Comparison of ENCODE assay signal across 28 mouse cellular contexts in the genomic region with DNA sequence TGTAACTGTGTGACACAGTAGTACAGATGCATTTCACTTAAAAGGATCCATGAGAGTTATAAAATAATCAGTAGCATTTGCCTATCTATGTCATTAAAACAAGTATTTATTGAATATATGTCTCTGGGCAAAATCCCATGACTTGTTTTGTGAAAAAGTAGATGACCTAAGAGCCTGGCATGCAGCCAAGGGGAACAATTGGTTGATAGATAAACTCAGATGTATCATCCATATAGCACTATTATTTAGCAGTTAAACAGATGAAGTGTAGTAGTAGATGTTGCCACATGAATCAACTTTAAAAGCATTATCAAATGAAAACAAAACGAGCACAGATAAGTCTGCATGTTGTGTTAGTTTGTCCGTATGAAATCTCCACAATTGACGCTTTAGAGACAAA. TPM values are rescaled to one million over a fixed set of nuclear protein-coding genes. Genes with fewer than 3 reads are reported as not detected.
A peak's percentile ranks its signal among the peaks of the same experiment; 100 is the strongest.
DNase-seq lines count a peak whose midpoint lies in the region; ATAC-seq and TF ChIP-seq lines count a peak whose summit lies in the region.
"Had no signal": no experiment of that assay in that cellular context is flagged by ENCODE, and none has a peak within 500 bp of the region (broad histone marks: within the 10 kb centered on the region; RNA-seq: fewer than 3 reads in every experiment).

No protein-coding gene starts in this region.

- no peak overlapping the region for H3K4me3 ChIP-seq in MEL (ENCODE audit: control insufficient read depth in 1 of 2, insufficient read depth in 1 of 2, low read depth in 2 of 2, low read length in 2 of 2)
- H3K4me3 ChIP-seq in forebrain, embryonic 13.5 days, result no peak overlapping the region
- H3K4me3 ChIP-seq: embryonic facial prominence, embryonic 13.5 days; embryonic facial prominence, embryonic 15.5 days; erythroblast, embryonic 14.5 days; forebrain, embryonic 10.5 days; forebrain, embryonic 12.5 days; forebrain, embryonic 15.5 days had no signal

- peaks cover 2 to 8% of the 10 kb centered on the region in 2 experiments for H3K4me1 ChIP-seq in MEL (ENCODE audit: control insufficient read depth in 1 of 2, insufficient read depth in 2 of 2, low read length in 2 of 2)
- no peaks in the 10 kb centered on the region for H3K4me1 ChIP-seq in forebrain, embryonic 13.5 days
- H3K4me1 ChIP-seq: embryonic facial prominence, embryonic 13.5 days; embryonic facial prominence, embryonic 15.5 days; forebrain, embryonic 10.5 days; forebrain, embryonic 12.5 days; forebrain, embryonic 15.5 days had no signal

- no peak overlapping the region for H3K27ac ChIP-seq in MEL (ENCODE audit: control insufficient read depth, low read depth, low read length)
- no peak overlapping the region for H3K27ac ChIP-seq in forebrain, embryonic 13.5 days
- H3K27ac ChIP-seq: embryonic facial prominence, embryonic 13.5 days; embryonic facial prominence, embryonic 15.5 days; forebrain, embryonic 10.5 days; forebrain, embryonic 12.5 days; forebrain, embryonic 15.5 days had no signal

- no peaks in the 10 kb centered on the region for H3K27me3 ChIP-seq in MEL (ENCODE audit: control insufficient read depth in 1 of 2, insufficient read depth in 2 of 2, low read length in 2 of 2)
- no peaks in the 10 kb centered on the region for H3K27me3 ChIP-seq in forebrain, embryonic 13.5 days
- H3K27me3 ChIP-seq: CH12.LX; embryonic facial prominence, embryonic 13.5 days; embryonic facial prominence, embryonic 15.5 days; forebrain, embryonic 12.5 days; forebrain, embryonic 15.5 days had no signal

- H3K79me2 ChIP-seq in MEL (ENCODE audit: control insufficient read depth, insufficient read depth, low read length, poor library complexity), result no peaks in the 10 kb centered on the region

- H3K36me3 ChIP-seq in MEL (ENCODE audit: control insufficient read depth in 1 of 2, insufficient read depth in 2 of 2, low read length in 2 of 2), result peaks cover 0 to 10% of the 10 kb centered on the region in 2 experiments; a peak in 2 of 4 replicates
- no peaks in the 10 kb centered on the region for H3K36me3 ChIP-seq in forebrain, embryonic 13.5 days (ENCODE audit: poor library complexity, severe bottlenecking)
- H3K36me3 ChIP-seq: embryonic facial prominence, embryonic 13.5 days; embryonic facial prominence, embryonic 15.5 days; forebrain, embryonic 10.5 days; forebrain, embryonic 12.5 days; forebrain, embryonic 15.5 days; G1E had no signal

- H3K9me3 ChIP-seq in MEL (replicated peaks; ENCODE audit: insufficient read depth, low read length), result no peaks in the 10 kb centered on the region
- no peaks in the 10 kb centered on the region for H3K9me3 ChIP-seq in forebrain, embryonic 13.5 days (replicated peaks)
- H3K9me3 ChIP-seq: embryonic facial prominence, embryonic 13.5 days; embryonic facial prominence, embryonic 15.5 days; forebrain, embryonic 10.5 days; forebrain, embryonic 12.5 days; forebrain, embryonic 15.5 days; G1E had no signal

- WGBS in forebrain, embryonic 13.5 days, result 84% methylated on average over 3 of the region's 3 CpGs

- peak; percentile 10 to 14 for DNase-seq in cerebellum, postnatal 10 days
- DNase-seq in cerebellum, adult 18-20 months, result no peak
- DNase-seq in retina, postnatal 1 day, result peak; percentile 16
- DNase-seq in retina, embryonic 14.5 days (ENCODE audit: low spot score), result no peak
- DNase-seq in MEL (ENCODE audit: low read depth, low spot score) (peak; percentile 56), NIH3T3 (ENCODE audit: low read depth) (peak; percentile 30)
- no peak for DNase-seq in natural killer cell, adult 2 months (ENCODE audit: low spot score in 2 of 2)
- DNase-seq: adrenal gland, adult 2 months; adrenal gland, postnatal 14 days; B cell, adult 2 months; cerebellum, adult 11 months; cerebellum, adult 2 months; cerebellum, adult 9-10 months; cerebellum, postnatal 14 days; cerebellum, postnatal 36 days; embryo, embryonic 11 days; forebrain, postnatal 0 days had no signal

- H3K4me2 ChIP-seq in forebrain, embryonic 13.5 days, result no peak overlapping the region
- H3K4me2 ChIP-seq: embryonic facial prominence, embryonic 13.5 days; embryonic facial prominence, embryonic 15.5 days; forebrain, embryonic 12.5 days; forebrain, embryonic 15.5 days had no signal

- peak in 1 of 2 experiments; percentile 25; a peak in 2 of 4 replicates for TF ChIP-seq EP300 in MEL (IDR thresholded peaks at IDR 0.05; ENCODE audit: low read depth in 1 of 2, low read length in 2 of 2)

- no peak for TF ChIP-seq POLR2A in MEL (IDR thresholded peaks at IDR 0.05; ENCODE audit: control insufficient read depth in 1 of 2, insufficient read depth in 1 of 2, low read depth in 1 of 2, low read length in 2 of 2, poor library complexity in 1 of 2)

- ATAC-seq in forebrain, embryonic 13.5 days, result no peak
- ATAC-seq: CD4-positive, CD25-positive, alpha-beta regulatory T cell, adult 4 months; forebrain, embryonic 15.5 days; forebrain, postnatal 0 days had no signal

- TF ChIP-seq CTCF in MEL (IDR thresholded peaks at IDR 0.05 in 2 of 3, conservative IDR thresholded peaks at IDR 0.05 in 1 of 3; ENCODE audit: control insufficient read depth in 1 of 3, insufficient read depth in 1 of 3, low read depth in 2 of 3, low read length in 3 of 3, poor library complexity in 1 of 3, severe bottlenecking in 1 of 3), result no peak

- H3K9ac ChIP-seq in MEL (ENCODE audit: control insufficient read depth, low read depth, low read length, poor library complexity, severe bottlenecking), result no peak overlapping the region
- no peak overlapping the region for H3K9ac ChIP-seq in forebrain, embryonic 13.5 days
- H3K9ac ChIP-seq: embryonic facial prominence, embryonic 13.5 days; embryonic facial prominence, embryonic 15.5 days; forebrain, embryonic 12.5 days; forebrain, embryonic 15.5 days; forebrain, postnatal 0 days had no signal

- no peak for TF ChIP-seq RAD21 in MEL (IDR thresholded peaks at IDR 0.05; ENCODE audit: low read depth, low read length)

TF ChIP-seq in MEL, 35 proteins besides CTCF, POLR2A, EP300 and RAD21:
- TF ChIP-seq RCOR1 (IDR thresholded peaks at IDR 0.05; ENCODE audit: low read depth, low read length) (0 out of 2 replicates have a peak, but pooled peaks have one; percentile 19), ZMIZ1 (IDR thresholded peaks at IDR 0.05; ENCODE audit: low read depth, low read length) (no peak), TAL1 (IDR thresholded peaks at IDR 0.05; ENCODE audit: low read length) (no peak), GATA1 (IDR thresholded peaks at IDR 0.05; ENCODE audit: low read depth, low read length) (peak; percentile 47; the same call in 1 of the 2 replicates), MYC (IDR thresholded peaks at IDR 0.05; ENCODE audit: low read depth, low read length) (no peak), KAT2A (conservative IDR thresholded peaks at IDR 0.05; ENCODE audit: low read depth, low read length) (no peak), ETS1 (IDR thresholded peaks at IDR 0.05; ENCODE audit: low read depth, low read length) (peak; percentile 69), ELF1 (IDR thresholded peaks at IDR 0.05; ENCODE audit: low read depth, low read length) (no peak), MAX (IDR thresholded peaks at IDR 0.05; ENCODE audit: low read length) (no peak), TCF12 (IDR thresholded peaks at IDR 0.05; ENCODE audit: low read depth, low read length) (no peak)

RNA-seq across cellular contexts. Expression of a gene that starts 10.4 kb away (rescaled TPM):
- not detected in 2 replicates for total RNA-seq in MEL (2012; rRNA removed)
- polyA plus RNA-seq in MEL (2012; ENCODE audit: insufficient read depth in 1 of 2, insufficient read length in 2 of 2, low read depth in 1 of 2, low replicate concordance in 2 of 2, missing spikeins in 1 of 2), result not detected
- polyA plus RNA-seq in forebrain, embryonic 13.5 days (2015; fragmentation: Nextera tagmentation; extraction: Ambion mirVana), result 0.15 TPM in 1 of 2 replicates, not detected in the other
- total RNA-seq: adrenal gland, postnatal 14 days; CH12.LX; common myeloid progenitor, adult 5-6 weeks had no signal
- polyA plus RNA-seq: adrenal gland, adult 2 months; CD4-positive, CD25-positive, alpha-beta regulatory T cell, adult 4 months; erythroblast, embryonic 14.5 days; G1E had no signal

RNA-seq across cellular contexts. Expression of a gene that starts 25.3 kb away (rescaled TPM):
- 35.7 and 37.4 TPM in 2 replicates for total RNA-seq in MEL (2012; rRNA removed)
- 10 to 100 TPM; 19.2 to 37.2 TPM for polyA plus RNA-seq in MEL (2012; ENCODE audit: insufficient read depth in 1 of 2, insufficient read length in 2 of 2, low read depth in 1 of 2, low replicate concordance in 2 of 2, missing spikeins in 1 of 2)
- 48.5 and 53.5 TPM in 2 replicates for polyA plus RNA-seq in forebrain, embryonic 13.5 days (2015; fragmentation: Nextera tagmentation; extraction: Ambion mirVana)

Comparison
In these comparisons a context has a peak if more than half of its experiments do, and no peak if none do; other contexts are left out.
1. DNase-seq: peak in cerebellum, postnatal 10 days (2 of 2), retina, postnatal 1 day (single experiment), MEL (single experiment) and NIH3T3 (single experiment); none in cerebellum, adult 18-20 months (0 of 2), retina, embryonic 14.5 days (single experiment) and natural killer cell, adult 2 months (0 of 2).